Mouse (Mus musculus): ENCODE measurements at regions not wholly inside any gene's neighbourhood (a gene's known extent, or its start where the extent isn't known, plus 50 kb on each side); places are given as distances from the start of the nearest gene placed in this dataset.

DNA sequence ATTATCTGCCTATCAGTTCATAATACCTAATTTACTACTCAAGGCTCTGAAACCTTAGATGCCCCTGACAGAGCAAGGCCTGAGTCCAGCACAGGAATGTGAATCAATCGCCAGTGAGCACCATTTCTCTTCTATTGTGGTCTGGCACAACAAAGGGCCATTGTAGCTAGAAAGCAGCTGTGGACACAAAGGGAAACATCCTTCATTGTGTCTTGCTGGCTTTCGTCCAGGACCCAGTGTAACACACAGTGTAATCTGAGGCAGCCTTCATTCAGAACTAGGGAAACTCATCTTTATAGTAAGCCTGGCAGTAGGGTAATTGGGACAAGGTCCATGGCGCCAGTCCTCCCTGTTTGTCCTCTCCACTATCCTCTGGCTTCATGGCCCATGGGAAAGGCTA lies 201.1 kb upstream of the Apob start:
- no peaks in the 10 kb centered on the region for H3K9me3 ChIP-seq (ENCODE audit: low read length)
- no peaks in the 10 kb centered on the region for H3K36me3 ChIP-seq (ENCODE audit: insufficient read depth)
- no peaks in the 10 kb centered on the region for H3K4me1 ChIP-seq (ENCODE audit: insufficient read depth)
- TF ChIP-seq CTCF (IDR thresholded peaks at IDR 0.05; ENCODE audit: low read depth): no peak
- 48% methylated on average over 3 of the region's 3 CpGs for WGBS
- no peak overlapping the region for H3K27ac ChIP-seq (ENCODE audit: low read depth, low read length)
- H3K4me2 ChIP-seq (ENCODE audit: low read depth): no peak overlapping the region
- no peak overlapping the region for H3K4me3 ChIP-seq (ENCODE audit: low read depth, low read length)
- no peaks in the 10 kb centered on the region for H3K27me3 ChIP-seq (ENCODE audit: insufficient read depth, low read length)
- DNase-seq: no peak
- H3K9ac ChIP-seq: no peak overlapping the region
- no peak for ATAC-seq

DNA sequence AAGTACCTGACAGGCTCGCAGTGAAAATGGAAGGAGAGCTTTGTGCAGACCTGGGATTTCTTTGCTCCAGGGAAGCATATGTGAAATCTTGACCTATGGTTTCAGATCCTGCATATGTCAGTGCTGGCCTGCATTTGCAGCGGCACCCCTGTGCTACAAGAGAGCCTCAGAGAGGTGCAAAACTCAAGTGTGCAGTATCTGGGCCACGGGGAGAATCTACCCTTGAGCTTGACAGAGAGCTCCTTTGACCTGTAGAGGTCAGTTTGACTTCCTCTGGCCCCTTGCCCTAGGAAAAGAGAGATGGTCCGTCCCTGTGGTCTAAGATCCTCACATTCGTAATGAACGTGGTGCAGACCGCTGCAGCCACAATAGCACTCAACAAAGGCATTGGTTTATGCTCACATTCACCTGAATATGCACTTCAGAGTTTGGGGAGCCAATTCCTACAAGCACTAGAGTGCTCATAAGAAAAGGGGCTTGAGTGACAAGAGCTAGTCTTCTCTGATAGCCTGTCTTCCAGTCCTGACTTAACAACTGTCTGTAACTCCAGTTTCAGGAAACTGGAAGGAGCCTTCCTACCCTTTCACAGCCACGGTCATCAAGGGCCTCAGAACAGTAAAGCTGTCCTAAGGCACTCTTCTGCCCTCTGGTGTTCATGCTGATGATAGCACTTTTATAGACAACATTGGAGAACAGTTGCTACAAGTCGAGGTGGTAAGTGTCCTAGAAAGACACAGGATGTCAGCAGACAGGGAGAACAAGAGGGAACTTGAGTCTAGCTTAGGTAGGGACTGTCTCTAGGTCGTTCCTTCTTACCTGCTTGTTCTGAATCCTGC lies 200.0 kb upstream of the Apob start:
- Histone ChIP-seq H3K9ac (no peak overlapping the region), H3K27me3 (ENCODE audit: insufficient read depth, low read length) (no peaks in the 10 kb centered on the region), H3K27ac (ENCODE audit: low read depth, low read length) (no peak overlapping the region), H3K4me2 (ENCODE audit: low read depth) (no peak overlapping the region), H3K4me1 (ENCODE audit: insufficient read depth) (no peaks in the 10 kb centered on the region), H3K4me3 (ENCODE audit: low read depth, low read length) (no peak overlapping the region), H3K36me3 (ENCODE audit: insufficient read depth) (no peaks in the 10 kb centered on the region), H3K9me3 (ENCODE audit: low read length) (no peaks in the 10 kb centered on the region)
- peak; percentile 78 for ATAC-seq
- DNase-seq: peak; percentile 90
- peak; percentile 92 for TF ChIP-seq CTCF (IDR thresholded peaks at IDR 0.05; ENCODE audit: low read depth)
- WGBS: 50% methylated on average over 10 of the region's 10 CpGs

DNA sequence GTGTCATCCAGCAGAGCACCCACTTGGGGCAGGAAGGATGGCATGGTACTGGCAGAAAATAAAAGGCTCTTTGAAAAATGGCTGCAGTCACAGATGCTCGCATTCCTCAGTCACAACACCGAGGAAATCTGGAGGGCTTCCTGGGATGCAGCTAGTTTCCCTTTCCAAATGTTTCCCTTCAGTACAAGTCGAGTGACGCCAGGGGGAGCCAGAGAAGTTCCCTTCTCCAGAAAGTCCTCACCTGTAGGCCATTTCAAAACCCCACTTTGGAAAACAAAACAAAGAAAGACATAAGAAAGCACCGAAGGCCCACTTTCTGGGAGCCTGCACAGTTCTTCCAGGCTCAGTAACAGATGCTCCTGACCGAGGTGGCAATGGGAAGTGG lies 199.4 kb upstream of the Apob start:
- no peak for TF ChIP-seq CTCF (IDR thresholded peaks at IDR 0.05; ENCODE audit: low read depth)
- DNase-seq (no peak), ATAC-seq (no peak)
- 52% methylated on average over 6 of the region's 6 CpGs for WGBS
- Histone ChIP-seq H3K9ac (no peak overlapping the region), H3K4me2 (ENCODE audit: low read depth) (no peak overlapping the region), H3K4me3 (ENCODE audit: low read depth, low read length) (no peak overlapping the region), H3K9me3 (ENCODE audit: low read length) (no peaks in the 10 kb centered on the region), H3K27ac (ENCODE audit: low read depth, low read length) (no peak overlapping the region), H3K4me1 (ENCODE audit: insufficient read depth) (no peaks in the 10 kb centered on the region), H3K36me3 (ENCODE audit: insufficient read depth) (no peaks in the 10 kb centered on the region), H3K27me3 (ENCODE audit: insufficient read depth, low read length) (no peaks in the 10 kb centered on the region)

DNA sequence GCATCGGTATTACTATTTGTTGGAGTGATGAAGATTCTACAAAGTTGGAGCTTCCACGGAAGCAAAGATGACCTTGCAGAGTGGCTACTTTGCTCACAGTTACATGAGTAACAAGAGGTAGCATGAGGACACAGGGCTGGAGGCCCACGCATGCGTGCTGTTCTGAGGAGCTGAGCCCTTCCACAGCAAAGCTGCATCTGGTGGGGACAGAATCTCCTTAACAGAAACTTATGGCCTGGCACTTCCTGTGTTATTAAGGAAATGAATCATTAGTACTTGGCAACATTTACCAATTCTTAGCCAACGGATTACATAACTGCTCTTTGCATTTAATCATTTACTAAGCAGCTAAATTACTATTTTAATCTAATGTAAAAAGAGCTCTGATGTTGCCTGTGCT lies 160.8 kb upstream of the Apob start:
- Histone ChIP-seq H3K27ac (ENCODE audit: low read depth, low read length) (no peak overlapping the region), H3K4me1 (ENCODE audit: insufficient read depth) (0 out of 2 replicates have a peak, but pooled peaks cover 3% of the 10 kb centered on the region), H3K36me3 (ENCODE audit: insufficient read depth) (no peaks in the 10 kb centered on the region), H3K4me2 (ENCODE audit: low read depth) (no peak overlapping the region), H3K27me3 (ENCODE audit: insufficient read depth, low read length) (no peaks in the 10 kb centered on the region), H3K9ac (no peak overlapping the region), H3K9me3 (ENCODE audit: low read length) (no peaks in the 10 kb centered on the region), H3K4me3 (ENCODE audit: low read depth, low read length) (no peak overlapping the region)
- WGBS: 78% methylated on average over 5 of the region's 5 CpGs
- no peak; the same call in 1 of the 2 replicates for ATAC-seq
- TF ChIP-seq CTCF (IDR thresholded peaks at IDR 0.05; ENCODE audit: low read depth): no peak
- no peak for DNase-seq

DNA sequence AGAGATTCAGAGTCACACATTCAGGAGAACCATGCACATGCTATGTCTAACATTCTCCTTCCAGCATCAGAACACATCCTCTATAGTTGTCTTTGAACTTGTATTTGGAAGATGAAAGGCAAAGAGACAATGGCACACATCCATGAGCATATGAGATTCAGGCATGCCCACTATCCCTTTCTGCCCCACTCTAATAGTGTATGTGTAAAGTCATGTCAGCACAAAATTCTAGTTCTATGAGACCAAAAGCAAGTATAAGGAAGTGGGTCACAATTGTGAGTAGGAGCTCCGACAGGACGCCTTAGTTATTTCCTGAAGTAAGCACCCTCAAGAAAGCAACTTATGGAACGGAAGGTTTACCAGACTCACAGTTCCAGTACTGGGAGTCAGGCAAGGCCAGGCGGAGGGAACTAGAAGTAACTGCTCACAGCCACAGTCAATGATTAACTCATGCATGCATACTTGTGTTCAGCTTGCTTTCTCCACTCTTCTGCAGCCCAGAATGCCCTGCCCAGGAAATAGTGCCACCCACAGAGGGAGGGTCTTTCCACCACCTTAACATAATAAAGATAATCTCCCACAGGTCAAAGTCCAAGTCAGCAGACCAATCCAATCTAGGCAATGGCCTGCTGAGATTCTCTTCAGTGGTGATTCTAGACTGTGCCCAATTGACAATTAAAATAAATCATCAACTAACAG lies 157.3 kb upstream of the Apob start:
- no peak overlapping the region for H3K27ac ChIP-seq (ENCODE audit: low read depth, low read length)
- ATAC-seq (no peak), DNase-seq (no peak)
- H3K27me3 ChIP-seq (ENCODE audit: insufficient read depth, low read length): no peaks in the 10 kb centered on the region
- 91% methylated on average over 4 of the region's 4 CpGs for WGBS
- no peaks in the 10 kb centered on the region for H3K36me3 ChIP-seq (ENCODE audit: insufficient read depth)
- H3K4me3 ChIP-seq (ENCODE audit: low read depth, low read length): no peak overlapping the region
- H3K9ac ChIP-seq: no peak overlapping the region
- H3K9me3 ChIP-seq (ENCODE audit: low read length): no peaks in the 10 kb centered on the region
- H3K4me2 ChIP-seq (ENCODE audit: low read depth): no peak overlapping the region
- no peak for TF ChIP-seq CTCF (IDR thresholded peaks at IDR 0.05; ENCODE audit: low read depth)
- H3K4me1 ChIP-seq (ENCODE audit: insufficient read depth): 0 out of 2 replicates have a peak, but pooled peaks cover 3% of the 10 kb centered on the region

DNA sequence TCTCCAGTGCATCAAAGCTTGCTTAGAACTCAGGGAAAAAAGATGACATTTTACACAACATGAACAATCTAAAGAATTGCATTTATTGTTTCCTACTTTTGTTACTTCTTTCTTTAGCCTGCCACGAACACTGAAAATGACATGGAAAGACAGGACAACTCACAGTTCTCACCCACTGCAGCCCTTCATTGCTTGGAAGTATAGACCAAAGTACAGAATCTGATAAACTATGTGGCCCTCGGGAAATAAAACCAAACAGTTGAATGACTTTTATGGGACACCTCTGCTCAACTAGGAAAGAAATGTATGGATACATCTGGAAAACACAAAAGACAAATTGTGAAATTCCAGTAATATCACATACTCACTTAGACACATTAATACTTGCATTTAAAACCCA lies 156.7 kb upstream of the Apob start:
- 0 out of 2 replicates have a peak, but pooled peaks cover 3% of the 10 kb centered on the region for H3K4me1 ChIP-seq (ENCODE audit: insufficient read depth)
- H3K9me3 ChIP-seq (ENCODE audit: low read length): 0 out of 2 replicates have a peak, but pooled peaks cover under 1% of the 10 kb centered on the region
- DNase-seq (no peak), ATAC-seq (no peak)
- no peak overlapping the region for H3K27ac ChIP-seq (ENCODE audit: low read depth, low read length)
- no peaks in the 10 kb centered on the region for H3K36me3 ChIP-seq (ENCODE audit: insufficient read depth)
- no peaks in the 10 kb centered on the region for H3K27me3 ChIP-seq (ENCODE audit: insufficient read depth, low read length)
- H3K4me3 ChIP-seq (ENCODE audit: low read depth, low read length): no peak overlapping the region
- 76% methylated on average over 2 of the region's 2 CpGs for WGBS
- no peak overlapping the region for H3K9ac ChIP-seq
- H3K4me2 ChIP-seq (ENCODE audit: low read depth): no peak overlapping the region
- TF ChIP-seq CTCF (IDR thresholded peaks at IDR 0.05; ENCODE audit: low read depth): no peak

DNA sequence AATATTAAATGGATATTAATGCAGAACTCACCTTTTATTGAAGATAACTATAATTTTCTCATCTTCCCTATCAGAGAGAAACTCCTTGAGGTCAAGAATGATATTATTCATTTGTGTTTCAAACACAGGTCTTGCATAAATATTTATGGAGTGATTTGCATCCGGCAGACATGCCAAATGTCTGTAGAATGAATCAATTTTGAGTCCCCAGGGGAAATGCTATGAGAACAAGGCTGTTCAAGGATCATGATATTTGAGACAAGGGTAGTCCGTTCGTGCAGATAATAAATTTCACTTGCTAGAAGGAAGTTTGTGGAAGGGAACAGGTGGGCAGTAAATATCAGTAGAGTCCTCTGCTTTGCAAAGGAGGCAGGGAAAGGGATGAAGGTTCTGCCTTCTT lies 141.7 kb upstream of the Apob start:
- H3K4me3 ChIP-seq (ENCODE audit: low read depth, low read length): no peak overlapping the region
- TF ChIP-seq CTCF (IDR thresholded peaks at IDR 0.05; ENCODE audit: low read depth): no peak
- 56% methylated on average over 3 of the region's 3 CpGs for WGBS
- no peak overlapping the region for H3K4me2 ChIP-seq (ENCODE audit: low read depth)
- no peak overlapping the region for H3K27ac ChIP-seq (ENCODE audit: low read depth, low read length)
- H3K4me1 ChIP-seq (ENCODE audit: insufficient read depth): no peaks in the 10 kb centered on the region
- H3K9ac ChIP-seq: no peak overlapping the region
- no peaks in the 10 kb centered on the region for H3K27me3 ChIP-seq (ENCODE audit: insufficient read depth, low read length)
- H3K36me3 ChIP-seq (ENCODE audit: insufficient read depth): no peaks in the 10 kb centered on the region
- no peaks in the 10 kb centered on the region for H3K9me3 ChIP-seq (ENCODE audit: low read length)
- ATAC-seq: no peak
- no peak for DNase-seq
